Mouse (Mus musculus): ENCODE measurements around the gene Mrap2.

The Mrap2 gene

GRCm38 (mm10) chr9:87178534-87178933, 34.4 kb downstream of the Mrap2 start:
- DNase-seq (ENCODE audit: low spot score in 2 of 2): no peak

GRCm38 (mm10) chr9:87182231-87182630, 38.1 kb downstream of the Mrap2 start:
- DNase-seq (ENCODE audit: low spot score in 2 of 2): no peak

- no peak for DNase-seq (ENCODE audit: low spot score in 2 of 2)
Measured at GRCm38 (mm10) chr9:87187336-87187735, 43.2 kb downstream of the Mrap2 start.

GRCm38 (mm10) chr9:87193721-87194120, 49.6 kb downstream of the Mrap2 start:
- no peak for DNase-seq (ENCODE audit: low spot score in 2 of 2)

GRCm38 (mm10) chr9:87197277-87197676, 53.2 kb downstream of the Mrap2 start:
- no peak for DNase-seq (ENCODE audit: low spot score in 2 of 2)

GRCm38 (mm10) chr9:87198036-87198435, 53.9 kb downstream of the Mrap2 start:
- DNase-seq (ENCODE audit: low spot score in 2 of 2): no peak

- no peak for DNase-seq (ENCODE audit: low spot score in 2 of 2)
Measured at GRCm38 (mm10) chr9:87200426-87200825, 56.3 kb downstream of the Mrap2 start.

GRCm38 (mm10) chr9:87200919-87201318, 56.8 kb downstream of the Mrap2 start:
- no peak for DNase-seq (ENCODE audit: low spot score in 2 of 2)

- DNase-seq (ENCODE audit: low spot score in 2 of 2): no peak
Measured at GRCm38 (mm10) chr9:87202431-87202830, 58.3 kb downstream of the Mrap2 start.

GRCm38 (mm10) chr9:87210830-87211339, 66.8 kb downstream of the Mrap2 start:
- DNase-seq (ENCODE audit: low spot score in 2 of 2): no peak

- DNase-seq (ENCODE audit: low spot score in 2 of 2): no peak
Measured at GRCm38 (mm10) chr9:87213204-87213603, 69.1 kb downstream of the Mrap2 start.

All from frontal cortex, postnatal 25 days (tissue).